Mouse (Mus musculus): Measurements from ENCODE around the gene Dnaaf3. TPM values are rescaled to one million over a fixed set of nuclear protein-coding genes. Genes with fewer than 3 reads are reported as not detected.

Dnaaf3 gene
- polyA plus RNA-seq, 1 experiment from 2014 or later = 2.2 TPM

DNA sequence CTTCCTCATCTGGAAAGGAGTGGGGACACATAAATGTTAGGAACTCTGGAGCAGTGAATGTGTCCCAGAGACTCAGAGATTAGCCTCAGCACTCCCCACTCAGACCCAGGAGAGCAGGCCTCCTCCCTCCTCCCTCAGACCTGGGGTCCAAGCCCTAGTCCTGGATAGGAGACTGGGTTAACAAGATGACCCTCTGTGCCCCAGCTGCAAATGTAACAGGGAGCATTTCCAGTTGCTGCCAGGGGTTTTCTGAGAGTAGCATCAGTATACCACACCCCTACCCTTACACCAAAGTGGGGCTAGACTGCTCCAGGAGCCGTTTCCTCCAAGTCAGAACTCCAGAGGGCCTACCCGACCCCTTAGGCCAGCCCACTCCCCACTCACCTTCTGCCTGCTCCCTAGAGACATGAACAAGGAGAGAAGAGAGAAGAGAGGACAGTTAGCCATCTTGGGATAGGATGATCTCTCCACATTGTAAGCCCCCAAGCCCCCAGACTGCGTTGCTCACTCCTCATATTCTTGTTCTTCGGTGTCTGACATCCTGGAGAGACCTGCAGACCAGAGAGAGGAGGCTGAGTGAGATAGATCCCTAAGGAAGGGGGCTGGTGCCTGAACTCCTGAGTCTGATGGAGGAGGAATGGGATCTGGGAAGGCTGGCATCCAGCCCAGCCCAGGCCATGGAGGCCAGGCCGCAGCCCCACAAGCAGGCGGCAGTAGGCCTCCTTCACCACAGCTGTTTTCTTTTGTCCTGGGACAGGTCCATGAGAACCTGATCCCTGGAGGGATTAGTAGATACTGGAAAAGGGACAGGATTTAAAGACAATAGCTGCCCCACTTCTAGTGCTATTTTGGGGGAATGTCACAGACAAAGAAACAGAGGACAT lies 18.2 kb downstream of the Dnaaf3 start:
- Histone ChIP-seq H3K4me2 (ENCODE audit: low read depth, low read length) (no peak overlapping the region; the same call in 1 of the 2 replicates), H3K27ac (ENCODE audit: low read length) (peak overlapping the region; percentile 64), H3K9ac (ENCODE audit: low read length) (peak overlapping the region; percentile 51), H3K27me3 (ENCODE audit: control insufficient read depth, insufficient read depth, low read length) (no peaks in the 10 kb centered on the region), H3K9me3 (replicated peaks; ENCODE audit: control insufficient read depth, low read length) (no peaks in the 10 kb centered on the region), H3K4me3 (replicated peaks; ENCODE audit: low read length) (no peak overlapping the region), H3K4me1 (ENCODE audit: control insufficient read depth, insufficient read depth, low read length) (peaks cover 17% of the 10 kb centered on the region), H3K36me3 (ENCODE audit: control insufficient read depth, insufficient read depth, low read length) (no peaks in the 10 kb centered on the region)
- WGBS = 32% methylated on average over 6 of the region's 6 CpGs
- ATAC-seq (ENCODE audit: insufficient read depth, low FRiP score) = peak; percentile 56

DNA sequence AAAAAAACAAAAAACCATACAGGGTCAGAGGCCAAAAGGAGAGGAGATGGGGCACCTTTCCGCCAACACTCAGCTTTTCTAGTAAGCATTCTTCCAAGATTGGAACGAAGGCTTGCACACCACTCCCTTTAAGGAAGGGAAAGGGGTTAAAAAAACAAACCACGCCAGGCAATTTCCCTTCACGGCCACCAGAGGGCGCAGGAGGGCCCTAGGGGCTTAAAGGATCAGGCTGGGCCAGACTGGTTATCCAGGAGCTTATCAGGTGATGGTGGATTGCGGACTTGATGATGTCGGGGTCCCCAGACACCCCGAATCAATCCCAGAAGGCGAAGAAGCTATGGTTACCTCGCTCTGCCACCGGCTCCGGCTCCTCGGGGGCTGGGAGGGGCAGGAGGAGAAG lies 19.0 kb downstream of the Dnaaf3 start:
- Histone ChIP-seq H3K4me2 (ENCODE audit: low read depth, low read length) (no peak overlapping the region), H3K9me3 (replicated peaks; ENCODE audit: control insufficient read depth, low read length) (no peaks in the 10 kb centered on the region), H3K9ac (ENCODE audit: low read length) (no peak overlapping the region; the same call in 1 of the 2 replicates), H3K27me3 (ENCODE audit: control insufficient read depth, insufficient read depth, low read length) (no peaks in the 10 kb centered on the region), H3K36me3 (ENCODE audit: control insufficient read depth, insufficient read depth, low read length) (no peaks in the 10 kb centered on the region), H3K4me1 (ENCODE audit: control insufficient read depth, insufficient read depth, low read length) (peaks cover 17% of the 10 kb centered on the region), H3K4me3 (replicated peaks; ENCODE audit: low read length) (no peak overlapping the region), H3K27ac (ENCODE audit: low read length) (no peak overlapping the region)
- 34% methylated on average over 13 of the region's 13 CpGs for WGBS
- no peak for ATAC-seq (ENCODE audit: insufficient read depth, low FRiP score)

- H3K27ac ChIP-seq (ENCODE audit: low read length) = no peak overlapping the region
- no peak overlapping the region for H3K4me2 ChIP-seq (ENCODE audit: low read depth, low read length)
- ATAC-seq (ENCODE audit: insufficient read depth, low FRiP score) = no peak
- 62% methylated on average over 8 of the region's 8 CpGs for WGBS
- H3K4me1 ChIP-seq (ENCODE audit: control insufficient read depth, insufficient read depth, low read length) = peaks cover 17% of the 10 kb centered on the region
- H3K27me3 ChIP-seq (ENCODE audit: control insufficient read depth, insufficient read depth, low read length) = no peaks in the 10 kb centered on the region
- no peaks in the 10 kb centered on the region for H3K36me3 ChIP-seq (ENCODE audit: control insufficient read depth, insufficient read depth, low read length)
- H3K9ac ChIP-seq (ENCODE audit: low read length) = no peak overlapping the region
- no peaks in the 10 kb centered on the region for H3K9me3 ChIP-seq (replicated peaks; ENCODE audit: control insufficient read depth, low read length)
- H3K4me3 ChIP-seq (replicated peaks; ENCODE audit: low read length) = no peak overlapping the region
Measured at GRCm38 (mm10) chr7:4511489-4512224, 20.6 kb downstream of the Dnaaf3 start.

DNA sequence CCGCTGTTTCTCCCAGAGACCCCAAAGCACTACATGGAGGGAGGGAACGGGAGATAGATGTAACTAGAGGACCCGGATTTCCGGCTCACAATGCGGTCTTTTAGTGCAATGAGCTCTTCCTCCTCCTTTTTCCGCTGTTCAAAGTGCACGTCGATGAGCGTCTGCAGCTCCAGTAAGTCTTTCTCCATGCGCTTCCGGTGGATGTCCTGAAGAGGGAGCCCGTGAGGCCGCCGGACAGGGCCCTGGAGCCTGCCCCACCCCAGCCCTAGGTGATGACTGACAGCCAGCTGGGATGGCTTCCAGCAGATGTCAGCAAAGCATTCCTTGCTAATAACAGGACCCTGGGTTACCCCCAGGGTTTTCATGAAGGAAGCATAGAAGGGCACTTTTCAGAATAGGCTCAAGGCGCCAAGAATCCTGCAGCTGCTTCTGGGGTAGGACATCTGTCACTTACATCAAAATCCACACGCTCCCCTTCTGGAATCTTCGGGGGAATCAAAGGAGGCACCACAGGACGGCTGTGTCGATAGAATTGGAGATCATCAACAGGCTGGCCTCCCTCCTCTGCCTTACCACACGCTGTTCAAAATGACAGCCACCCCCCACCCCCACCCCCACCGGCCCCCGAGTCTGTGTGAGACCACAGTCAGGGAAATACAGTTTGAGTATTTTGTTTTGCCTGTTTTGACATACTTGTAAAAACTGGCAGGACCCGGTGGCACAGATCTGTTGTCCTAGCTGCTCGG lies 22.2 kb downstream of the Dnaaf3 start:
- Histone ChIP-seq H3K4me1 (ENCODE audit: control insufficient read depth, insufficient read depth, low read length) (peaks cover 15% of the 10 kb centered on the region), H3K27ac (ENCODE audit: low read length) (no peak overlapping the region), H3K36me3 (ENCODE audit: control insufficient read depth, insufficient read depth, low read length) (no peaks in the 10 kb centered on the region), H3K4me3 (replicated peaks; ENCODE audit: low read length) (no peak overlapping the region), H3K27me3 (ENCODE audit: control insufficient read depth, insufficient read depth, low read length) (no peaks in the 10 kb centered on the region), H3K9me3 (replicated peaks; ENCODE audit: control insufficient read depth, low read length) (no peaks in the 10 kb centered on the region), H3K9ac (ENCODE audit: low read length) (no peak overlapping the region), H3K4me2 (ENCODE audit: low read depth, low read length) (peak overlapping the region; percentile 32)
- WGBS = 20% methylated on average over 24 of the region's 24 CpGs
- peak; percentile 63 for ATAC-seq (ENCODE audit: insufficient read depth, low FRiP score)

GRCm38 (mm10) chr7:4508739-4509116 lies 23.5 kb downstream of the Dnaaf3 start:
- Histone ChIP-seq H3K27me3 (ENCODE audit: control insufficient read depth, insufficient read depth, low read length) (no peaks in the 10 kb centered on the region), H3K9ac (ENCODE audit: low read length) (no peak overlapping the region), H3K4me3 (replicated peaks; ENCODE audit: low read length) (no peak overlapping the region), H3K27ac (ENCODE audit: low read length) (no peak overlapping the region), H3K36me3 (ENCODE audit: control insufficient read depth, insufficient read depth, low read length) (no peaks in the 10 kb centered on the region), H3K9me3 (replicated peaks; ENCODE audit: control insufficient read depth, low read length) (no peaks in the 10 kb centered on the region), H3K4me1 (ENCODE audit: control insufficient read depth, insufficient read depth, low read length) (peaks cover 4% of the 10 kb centered on the region), H3K4me2 (ENCODE audit: low read depth, low read length) (no peak overlapping the region)
- WGBS = 82% methylated on average over 8 of the region's 8 CpGs
- ATAC-seq (ENCODE audit: insufficient read depth, low FRiP score) = no peak

- 72% methylated on average over 30 of the region's 32 CpGs for WGBS
- Histone ChIP-seq H3K27ac (ENCODE audit: low read length) (no peak overlapping the region), H3K27me3 (ENCODE audit: control insufficient read depth, insufficient read depth, low read length) (no peaks in the 10 kb centered on the region), H3K4me3 (replicated peaks; ENCODE audit: low read length) (no peak overlapping the region), H3K9me3 (replicated peaks; ENCODE audit: control insufficient read depth, low read length) (no peaks in the 10 kb centered on the region), H3K4me2 (ENCODE audit: low read depth, low read length) (no peak overlapping the region), H3K36me3 (ENCODE audit: control insufficient read depth, insufficient read depth, low read length) (no peaks in the 10 kb centered on the region), H3K4me1 (ENCODE audit: control insufficient read depth, insufficient read depth, low read length) (peaks cover 4% of the 10 kb centered on the region), H3K9ac (ENCODE audit: low read length) (no peak overlapping the region)
- no peak for ATAC-seq (ENCODE audit: insufficient read depth, low FRiP score)
Measured at GRCm38 (mm10) chr7:4508062-4508738, 24.1 kb downstream of the Dnaaf3 start.

DNA sequence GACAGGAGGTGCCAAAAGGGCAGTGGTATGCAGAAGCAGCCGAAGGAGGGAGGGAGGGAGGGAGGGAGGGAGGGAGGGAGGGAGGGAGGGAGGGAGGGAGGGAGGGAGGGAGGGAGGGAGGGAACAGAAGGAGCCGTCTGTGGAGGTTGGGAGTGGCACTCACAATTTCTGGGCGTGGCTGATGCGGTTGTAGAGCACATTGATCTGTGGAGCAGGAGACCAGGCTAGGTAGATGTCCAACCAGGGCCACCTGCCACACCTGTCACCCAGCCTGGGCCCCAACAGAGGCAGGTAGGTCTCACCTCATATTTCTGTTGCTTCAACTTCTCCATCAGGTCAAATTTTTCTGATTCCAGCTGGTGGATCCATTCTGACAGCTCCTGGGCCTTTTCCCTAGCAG lies 25.0 kb downstream of the Dnaaf3 start:
- Histone ChIP-seq H3K4me2 (ENCODE audit: low read depth, low read length) (no peak overlapping the region), H3K9ac (ENCODE audit: low read length) (no peak overlapping the region), H3K27me3 (ENCODE audit: control insufficient read depth, insufficient read depth, low read length) (no peaks in the 10 kb centered on the region), H3K9me3 (replicated peaks; ENCODE audit: control insufficient read depth, low read length) (no peaks in the 10 kb centered on the region), H3K4me3 (replicated peaks; ENCODE audit: low read length) (no peak overlapping the region), H3K27ac (ENCODE audit: low read length) (no peak overlapping the region), H3K36me3 (ENCODE audit: control insufficient read depth, insufficient read depth, low read length) (no peaks in the 10 kb centered on the region), H3K4me1 (ENCODE audit: control insufficient read depth, insufficient read depth, low read length) (peaks cover 4% of the 10 kb centered on the region)
- 47% methylated on average over 4 of the region's 4 CpGs for WGBS
- no peak for ATAC-seq (ENCODE audit: insufficient read depth, low FRiP score)

- Histone ChIP-seq H3K27me3 (ENCODE audit: control insufficient read depth, insufficient read depth, low read length) (no peaks in the 10 kb centered on the region), H3K27ac (ENCODE audit: low read length) (peak overlapping the region; percentile 9; the same call in 1 of the 2 replicates), H3K9ac (ENCODE audit: low read length) (no peak overlapping the region), H3K4me2 (ENCODE audit: low read depth, low read length) (no peak overlapping the region), H3K36me3 (ENCODE audit: control insufficient read depth, insufficient read depth, low read length) (no peaks in the 10 kb centered on the region), H3K9me3 (replicated peaks; ENCODE audit: control insufficient read depth, low read length) (no peaks in the 10 kb centered on the region), H3K4me3 (replicated peaks; ENCODE audit: low read length) (no peak overlapping the region), H3K4me1 (ENCODE audit: control insufficient read depth, insufficient read depth, low read length) (peaks cover 8% of the 10 kb centered on the region)
- ATAC-seq (ENCODE audit: insufficient read depth, low FRiP score) = no peak
- WGBS = 57% methylated on average over 11 of the region's 11 CpGs
Measured at GRCm38 (mm10) chr7:4504646-4505435, 27.4 kb downstream of the Dnaaf3 start.

Measured in stomach, embryonic 16.5 days (tissue).